Mouse (Mus musculus): Measurements from ENCODE around the gene D5Ertd579e. TPM values are rescaled to one million over a fixed set of nuclear protein-coding genes. Genes with fewer than 3 reads are reported as not detected.

The D5Ertd579e gene
- 33.2 and 38.2 TPM in 2 replicates for polyA plus RNA-seq (2014; fragmentation: Nextera tagmentation; extraction: Ambion mirVana)

DNA sequence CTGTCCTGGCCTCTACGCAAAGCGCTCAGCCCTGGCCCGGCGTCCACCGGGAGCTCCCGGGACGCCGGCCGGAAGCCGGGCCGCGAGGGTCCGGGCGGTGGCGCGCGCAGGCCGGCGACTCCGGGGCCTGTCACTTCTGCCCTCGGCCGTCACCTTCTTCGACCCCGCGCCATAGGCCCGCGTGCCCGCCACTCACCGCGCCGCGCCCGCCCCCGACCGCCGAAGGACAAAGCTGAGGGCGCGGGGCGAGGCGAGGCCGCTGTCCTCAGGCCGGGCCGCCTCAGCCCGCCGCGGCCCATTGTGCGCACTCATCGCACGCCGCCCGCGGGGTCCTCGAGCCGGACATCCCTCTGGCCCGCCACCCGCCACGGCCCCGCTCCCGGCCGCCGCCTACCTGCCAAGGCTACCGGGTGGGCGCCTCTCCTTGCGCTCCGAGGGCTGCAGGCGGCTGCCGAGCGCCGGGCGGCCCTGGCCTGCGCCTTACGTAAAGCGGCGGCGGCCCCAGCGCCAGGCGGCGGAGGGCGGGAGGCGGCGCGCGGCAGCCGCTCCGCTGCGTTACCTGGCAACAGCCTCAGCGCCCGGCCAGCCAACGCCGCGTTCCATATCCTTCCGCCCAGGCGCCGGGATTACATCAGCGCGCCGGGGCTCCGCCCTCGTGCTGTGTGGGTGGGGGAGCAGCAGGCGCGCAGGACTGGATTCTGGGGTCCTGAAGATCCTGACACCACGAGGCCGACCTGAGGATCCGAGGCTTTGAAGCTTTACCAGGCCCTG, at the start of gene D5Ertd579e:
Gene D5Ertd579e (minus strand): TSS at position 564 of the 771 bp plus-strand sequence.
- peak within 1 kb of the TSS; percentile 83 to 94 for H3K27ac ChIP-seq (replicated peaks in 1 of 2; ENCODE audit: control insufficient read depth in 1 of 2, insufficient read depth in 1 of 2, low read depth in 2 of 2, low read length in 2 of 2)
- H3K36me3 ChIP-seq (ENCODE audit: control insufficient read depth, insufficient read depth, low read length): no peaks in the 10 kb centered on the region
- no peaks in the 10 kb centered on the region for H3K27me3 ChIP-seq (ENCODE audit: control insufficient read depth, insufficient read depth, low read length)
- peak; percentile 94 for ATAC-seq (ENCODE audit: insufficient number of reproducible peaks, insufficient read depth, low FRiP score, low read depth)
- under 1% methylated on average over 94 of the region's 104 CpGs for WGBS
- peaks cover 22 to 39% of the 10 kb centered on the region in 2 experiments for H3K4me1 ChIP-seq (ENCODE audit: control insufficient read depth in 2 of 2, insufficient read depth in 2 of 2, low read length in 2 of 2)
- peak within 1 kb of the TSS; percentile 74 to 93 for H3K4me3 ChIP-seq (ENCODE audit: control insufficient read depth in 1 of 2, insufficient read depth in 1 of 2, low read depth in 1 of 2, low read length in 2 of 2)
- no peaks in the 10 kb centered on the region for H3K9me3 ChIP-seq (ENCODE audit: control insufficient read depth, low read length)
- peak within 1 kb of the TSS; percentile 79 for H3K4me2 ChIP-seq (ENCODE audit: low read length)
- peak within 1 kb of the TSS; percentile 81 for H3K9ac ChIP-seq (ENCODE audit: low read length)

DNA sequence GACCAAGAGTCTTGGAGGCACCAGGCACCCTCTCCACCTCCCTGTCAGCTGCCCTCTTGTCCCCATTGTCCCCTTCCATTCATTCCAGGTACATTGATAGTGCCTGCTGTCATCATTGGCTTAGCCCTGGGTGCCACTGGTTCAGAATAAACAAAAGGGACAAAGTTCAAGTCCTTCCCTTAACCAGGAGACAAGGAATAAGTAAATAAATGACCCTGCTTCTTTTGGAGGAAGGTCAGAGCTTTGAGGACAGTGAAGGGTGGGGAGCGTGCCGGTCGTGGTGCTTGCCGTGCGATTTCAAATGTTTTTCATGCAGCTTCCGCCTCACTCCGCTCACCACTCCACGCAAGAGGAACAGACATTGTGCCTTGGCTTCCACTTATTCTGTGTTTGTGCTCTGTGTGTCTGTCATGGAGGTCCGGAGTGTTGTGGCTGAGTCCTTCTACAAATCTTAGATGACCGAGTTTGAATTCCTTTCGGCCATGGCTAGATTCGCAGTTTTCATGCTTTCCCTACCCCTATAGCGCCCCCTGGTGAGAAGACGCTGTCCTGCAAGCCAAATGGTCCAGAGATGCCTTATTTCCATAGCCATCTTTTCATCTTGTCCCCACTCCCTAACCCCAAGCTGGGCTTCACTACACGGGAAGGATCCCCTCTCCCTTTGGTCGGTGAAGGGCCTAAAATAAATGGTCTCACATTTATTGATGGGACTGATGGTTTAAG, 46.5 kb upstream of the D5Ertd579e start:
- Histone ChIP-seq H3K36me3 (ENCODE audit: control insufficient read depth, insufficient read depth, low read length) (0 out of 2 replicates have a peak, but pooled peaks cover 4% of the 10 kb centered on the region), H3K4me1 (ENCODE audit: control insufficient read depth in 2 of 2, insufficient read depth in 2 of 2, low read length in 2 of 2) (peaks cover 6 to 22% of the 10 kb centered on the region in 2 experiments), H3K9me3 (ENCODE audit: control insufficient read depth, low read length) (no peaks in the 10 kb centered on the region), H3K4me3 (ENCODE audit: control insufficient read depth in 1 of 2, insufficient read depth in 1 of 2, low read depth in 1 of 2, low read length in 2 of 2) (no peak overlapping the region), H3K4me2 (ENCODE audit: low read length) (peak overlapping the region; percentile 42), H3K27ac (replicated peaks in 1 of 2; ENCODE audit: control insufficient read depth in 1 of 2, insufficient read depth in 1 of 2, low read depth in 2 of 2, low read length in 2 of 2) (no peak overlapping the region), H3K27me3 (ENCODE audit: control insufficient read depth, insufficient read depth, low read length) (no peaks in the 10 kb centered on the region), H3K9ac (ENCODE audit: low read length) (no peak overlapping the region)
- ATAC-seq (ENCODE audit: insufficient number of reproducible peaks, insufficient read depth, low FRiP score, low read depth): no peak
- 38% methylated on average over 16 of the region's 16 CpGs for WGBS

DNA sequence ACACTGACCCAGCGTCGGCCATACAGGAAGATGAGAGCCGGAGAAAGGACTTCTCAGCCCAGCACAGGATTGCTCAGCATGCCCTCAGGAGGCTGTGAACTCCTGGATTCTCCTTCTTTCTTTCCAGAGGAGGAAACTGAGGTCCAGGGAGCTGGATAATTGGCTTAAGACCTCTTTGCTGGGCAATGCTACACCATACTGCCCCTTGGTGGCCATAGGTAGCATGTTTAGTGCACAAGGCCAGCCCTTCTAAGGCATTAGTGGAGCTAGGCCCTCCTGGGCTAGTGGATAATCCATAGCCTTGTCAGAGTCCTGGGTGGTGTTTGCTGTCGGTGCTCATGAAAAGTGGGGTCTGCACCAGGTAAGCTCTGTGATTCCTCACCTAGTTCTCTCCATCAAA, 44.0 kb upstream of the D5Ertd579e start:
- ATAC-seq (ENCODE audit: insufficient number of reproducible peaks, insufficient read depth, low FRiP score, low read depth): no peak
- WGBS: 53% methylated on average over 4 of the region's 4 CpGs
- Histone ChIP-seq H3K4me3 (ENCODE audit: control insufficient read depth in 1 of 2, insufficient read depth in 1 of 2, low read depth in 1 of 2, low read length in 2 of 2) (no peak overlapping the region), H3K4me2 (ENCODE audit: low read length) (no peak overlapping the region), H3K36me3 (ENCODE audit: control insufficient read depth, insufficient read depth, low read length) (no peaks in the 10 kb centered on the region), H3K9ac (ENCODE audit: low read length) (no peak overlapping the region), H3K27me3 (ENCODE audit: control insufficient read depth, insufficient read depth, low read length) (no peaks in the 10 kb centered on the region), H3K9me3 (ENCODE audit: control insufficient read depth, low read length) (no peaks in the 10 kb centered on the region), H3K4me1 (ENCODE audit: control insufficient read depth in 2 of 2, insufficient read depth in 2 of 2, low read length in 2 of 2) (peaks cover 11 to 18% of the 10 kb centered on the region in 2 experiments), H3K27ac (replicated peaks in 1 of 2; ENCODE audit: control insufficient read depth in 1 of 2, insufficient read depth in 1 of 2, low read depth in 2 of 2, low read length in 2 of 2) (no peak overlapping the region)

DNA sequence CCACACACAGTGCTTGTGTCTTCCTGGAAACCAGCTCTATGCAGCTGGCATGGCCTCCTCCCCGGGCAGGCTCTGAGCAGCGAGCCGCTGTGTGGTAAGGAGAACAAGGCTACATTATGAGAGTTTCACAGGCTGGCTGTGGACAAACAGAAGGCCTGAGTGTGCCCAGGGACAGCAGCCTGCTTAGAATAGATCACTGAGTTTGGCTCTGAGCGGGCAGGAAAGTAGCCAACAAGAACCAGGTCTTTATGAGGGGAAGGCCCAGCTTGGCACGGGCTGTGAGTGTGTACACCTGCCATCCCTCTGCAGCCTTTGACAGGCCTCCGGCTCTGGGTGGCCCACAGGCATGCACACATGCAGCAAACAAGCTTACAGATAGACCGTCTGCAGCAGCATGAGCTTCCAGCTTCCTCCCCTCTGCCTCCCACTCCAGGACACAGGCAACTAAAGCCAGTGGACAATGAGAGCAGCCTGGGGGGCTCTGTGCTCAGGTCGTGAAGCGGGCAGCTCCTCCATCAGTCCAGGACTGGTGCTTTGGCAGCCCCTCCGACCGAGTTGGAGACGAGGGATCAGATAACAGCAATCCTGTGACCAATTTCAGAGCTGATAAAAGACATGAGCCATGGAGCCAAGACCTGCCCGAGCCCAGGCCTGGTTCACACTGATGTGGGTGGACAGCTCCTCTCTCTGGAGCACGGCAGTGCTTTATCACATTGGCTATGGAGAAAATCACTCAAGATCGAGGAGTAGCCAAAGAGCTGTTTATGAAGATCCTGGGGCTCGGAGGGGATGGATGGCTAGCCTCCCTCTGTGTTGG, 43.2 kb upstream of the D5Ertd579e start:
- H3K4me3 ChIP-seq (ENCODE audit: control insufficient read depth in 1 of 2, insufficient read depth in 1 of 2, low read depth in 1 of 2, low read length in 2 of 2): no peak overlapping the region
- H3K36me3 ChIP-seq (ENCODE audit: control insufficient read depth, insufficient read depth, low read length): no peaks in the 10 kb centered on the region
- H3K27me3 ChIP-seq (ENCODE audit: control insufficient read depth, insufficient read depth, low read length): no peaks in the 10 kb centered on the region
- no peak overlapping the region for H3K27ac ChIP-seq (replicated peaks in 1 of 2; ENCODE audit: control insufficient read depth in 1 of 2, insufficient read depth in 1 of 2, low read depth in 2 of 2, low read length in 2 of 2)
- H3K4me1 ChIP-seq (ENCODE audit: control insufficient read depth in 2 of 2, insufficient read depth in 2 of 2, low read length in 2 of 2): peaks cover 11 to 18% of the 10 kb centered on the region in 2 experiments
- H3K9me3 ChIP-seq (ENCODE audit: control insufficient read depth, low read length): no peaks in the 10 kb centered on the region
- WGBS: 51% methylated on average over 16 of the region's 16 CpGs
- no peak overlapping the region for H3K4me2 ChIP-seq (ENCODE audit: low read length)
- no peak overlapping the region for H3K9ac ChIP-seq (ENCODE audit: low read length)
- no peak for ATAC-seq (ENCODE audit: insufficient number of reproducible peaks, insufficient read depth, low FRiP score, low read depth)

DNA sequence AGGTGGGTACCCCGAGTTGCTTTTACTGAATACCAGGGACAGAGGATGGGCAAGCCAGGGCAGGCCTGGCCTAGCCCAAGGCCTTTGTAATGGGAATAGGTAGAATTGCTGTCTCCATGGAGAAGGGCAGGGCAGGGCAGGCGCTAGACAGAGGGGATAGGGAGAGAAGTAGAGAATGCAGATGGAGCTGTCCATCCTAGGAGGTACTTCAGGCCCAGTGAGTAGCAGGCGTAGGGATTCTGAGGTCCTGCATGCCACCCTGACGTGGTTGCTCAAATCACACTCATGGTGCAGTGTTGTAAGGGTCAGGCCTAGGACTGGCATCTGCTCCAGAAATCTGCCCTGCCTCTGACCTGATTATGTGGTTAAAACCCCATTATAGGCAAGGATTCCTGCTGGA, 41.9 kb upstream of the D5Ertd579e start:
- no peak for ATAC-seq (ENCODE audit: insufficient number of reproducible peaks, insufficient read depth, low FRiP score, low read depth)
- no peaks in the 10 kb centered on the region for H3K9me3 ChIP-seq (ENCODE audit: control insufficient read depth, low read length)
- no peak overlapping the region for H3K9ac ChIP-seq (ENCODE audit: low read length)
- H3K4me2 ChIP-seq (ENCODE audit: low read length): no peak overlapping the region
- 57% methylated on average over 4 of the region's 4 CpGs for WGBS
- no peaks in the 10 kb centered on the region for H3K36me3 ChIP-seq (ENCODE audit: control insufficient read depth, insufficient read depth, low read length)
- no peak overlapping the region for H3K27ac ChIP-seq (replicated peaks in 1 of 2; ENCODE audit: control insufficient read depth in 1 of 2, insufficient read depth in 1 of 2, low read depth in 2 of 2, low read length in 2 of 2)
- no peaks in the 10 kb centered on the region for H3K27me3 ChIP-seq (ENCODE audit: control insufficient read depth, insufficient read depth, low read length)
- peaks cover 11 to 18% of the 10 kb centered on the region in 2 experiments for H3K4me1 ChIP-seq (ENCODE audit: control insufficient read depth in 2 of 2, insufficient read depth in 2 of 2, low read length in 2 of 2)
- H3K4me3 ChIP-seq (ENCODE audit: control insufficient read depth in 1 of 2, insufficient read depth in 1 of 2, low read depth in 1 of 2, low read length in 2 of 2): no peak overlapping the region

DNA sequence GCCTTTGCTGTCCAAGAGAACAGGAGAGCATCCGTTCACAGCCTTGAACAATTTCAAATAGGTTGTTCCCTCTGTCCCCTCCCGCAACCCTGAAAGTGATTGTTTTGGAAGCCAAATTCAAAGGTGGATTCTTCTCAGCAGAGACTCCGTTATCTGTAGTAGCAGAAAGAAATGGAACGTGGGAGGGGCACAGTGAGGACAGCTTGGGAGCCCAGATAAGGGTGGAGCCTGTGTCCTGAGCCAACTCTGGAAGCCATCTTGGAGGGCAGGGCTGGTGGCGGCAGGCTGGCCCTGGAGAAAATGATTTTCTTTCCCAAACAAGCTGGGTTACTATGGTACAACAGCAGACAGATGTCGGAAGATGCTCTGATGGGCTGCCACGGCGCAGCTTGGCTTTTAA, 40.2 kb upstream of the D5Ertd579e start:
- H3K36me3 ChIP-seq (ENCODE audit: control insufficient read depth, insufficient read depth, low read length): no peaks in the 10 kb centered on the region
- no peak overlapping the region for H3K27ac ChIP-seq (replicated peaks in 1 of 2; ENCODE audit: control insufficient read depth in 1 of 2, insufficient read depth in 1 of 2, low read depth in 2 of 2, low read length in 2 of 2)
- WGBS: 56% methylated on average over 8 of the region's 8 CpGs
- no peaks in the 10 kb centered on the region for H3K9me3 ChIP-seq (ENCODE audit: control insufficient read depth, low read length)
- no peak for ATAC-seq (ENCODE audit: insufficient number of reproducible peaks, insufficient read depth, low FRiP score, low read depth)
- peak overlapping the region; percentile 1; the same call in 1 of the 2 replicates for H3K4me2 ChIP-seq (ENCODE audit: low read length)
- no peak overlapping the region for H3K9ac ChIP-seq (ENCODE audit: low read length)
- H3K4me1 ChIP-seq (ENCODE audit: control insufficient read depth in 2 of 2, insufficient read depth in 2 of 2, low read length in 2 of 2): peaks cover 11 to 22% of the 10 kb centered on the region in 2 experiments
- H3K27me3 ChIP-seq (ENCODE audit: control insufficient read depth, insufficient read depth, low read length): no peaks in the 10 kb centered on the region
- H3K4me3 ChIP-seq (ENCODE audit: control insufficient read depth in 1 of 2, insufficient read depth in 1 of 2, low read depth in 1 of 2, low read length in 2 of 2): no peak overlapping the region

DNA sequence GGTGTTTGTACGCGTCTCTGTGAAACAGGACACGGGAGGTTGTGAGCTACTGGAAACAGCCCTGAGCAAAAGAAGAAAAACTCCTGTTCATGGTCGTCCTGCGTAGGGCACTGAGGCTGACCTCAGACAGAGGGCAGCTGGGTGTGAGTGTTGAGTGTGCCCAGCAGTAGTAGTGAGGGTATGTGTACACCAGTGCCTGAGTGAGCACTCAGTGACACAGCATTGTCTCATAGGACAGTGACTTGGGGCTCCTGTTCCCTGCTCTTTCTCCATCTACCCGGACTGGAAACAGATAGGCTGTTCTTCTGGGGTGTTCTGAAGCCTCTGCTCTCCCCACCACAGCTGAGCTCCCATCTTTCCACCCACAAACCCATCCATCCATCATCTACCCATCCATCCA, 39.3 kb upstream of the D5Ertd579e start:
- H3K4me1 ChIP-seq (ENCODE audit: control insufficient read depth in 2 of 2, insufficient read depth in 2 of 2, low read length in 2 of 2): peaks cover 11 to 22% of the 10 kb centered on the region in 2 experiments
- WGBS: 81% methylated on average over 6 of the region's 6 CpGs
- H3K36me3 ChIP-seq (ENCODE audit: control insufficient read depth, insufficient read depth, low read length): no peaks in the 10 kb centered on the region
- no peak overlapping the region for H3K4me3 ChIP-seq (ENCODE audit: control insufficient read depth in 1 of 2, insufficient read depth in 1 of 2, low read depth in 1 of 2, low read length in 2 of 2)
- H3K27ac ChIP-seq (replicated peaks in 1 of 2; ENCODE audit: control insufficient read depth in 1 of 2, insufficient read depth in 1 of 2, low read depth in 2 of 2, low read length in 2 of 2): no peak overlapping the region
- H3K27me3 ChIP-seq (ENCODE audit: control insufficient read depth, insufficient read depth, low read length): no peaks in the 10 kb centered on the region
- ATAC-seq (ENCODE audit: insufficient number of reproducible peaks, insufficient read depth, low FRiP score, low read depth): no peak
- no peaks in the 10 kb centered on the region for H3K9me3 ChIP-seq (ENCODE audit: control insufficient read depth, low read length)
- no peak overlapping the region for H3K9ac ChIP-seq (ENCODE audit: low read length)
- H3K4me2 ChIP-seq (ENCODE audit: low read length): no peak overlapping the region
